Mouse (Mus musculus) thymus, postnatal 14 days (tissue): ENCODE data around the gene Cox4i1.

Source experiments
- DNase-seq: peaks from one replicate; pipeline ENCODE4 v3.0.0; 2021

The Cox4i1 gene

GRCm38 (mm10) chr8:120665726-120666455 lies 2.1 kb upstream of the Cox4i1 start:
- DNase-seq: peak; percentile 42

GRCm38 (mm10) chr8:120666807-120667470 lies 1.1 kb upstream of the Cox4i1 start:
- DNase-seq: no peak

GRCm38 (mm10) chr8:120668374-120668905 lies 418 bp downstream of the Cox4i1 start, which contains the start of gene Emc8:
Gene Emc8, minus strand, starts transcription at chr8:120668573.
- DNase-seq: no peak

GRCm38 (mm10) chr8:120671775-120672174 lies 3.8 kb downstream of the Cox4i1 start:
- no peak for DNase-seq

GRCm38 (mm10) chr8:120672626-120673229 lies 4.7 kb downstream of the Cox4i1 start:
- no peak for DNase-seq

GRCm38 (mm10) chr8:120673298-120673697 lies 5.3 kb downstream of the Cox4i1 start:
- no peak for DNase-seq

- DNase-seq: no peak
Observed at GRCm38 (mm10) chr8:120675718-120676117, 7.7 kb downstream of the Cox4i1 start.

- DNase-seq: peak; percentile 86
Observed at GRCm38 (mm10) chr8:120678447-120678846, 10.4 kb downstream of the Cox4i1 start.

- DNase-seq: no peak
Observed at GRCm38 (mm10) chr8:120679629-120680387, 11.8 kb downstream of the Cox4i1 start.

- DNase-seq: peak; percentile 76
Observed at GRCm38 (mm10) chr8:120680405-120680804, 12.4 kb downstream of the Cox4i1 start.

GRCm38 (mm10) chr8:120681113-120681512 lies 13.1 kb downstream of the Cox4i1 start:
- no peak for DNase-seq

- DNase-seq: peak; percentile 87
Observed at GRCm38 (mm10) chr8:120683602-120684001, 15.6 kb downstream of the Cox4i1 start.

- no peak for DNase-seq
Observed at GRCm38 (mm10) chr8:120684082-120684481, 16.1 kb downstream of the Cox4i1 start.

- no peak for DNase-seq
Observed at GRCm38 (mm10) chr8:120685097-120685496, 17.1 kb downstream of the Cox4i1 start.

- DNase-seq: no peak
Observed at GRCm38 (mm10) chr8:120685591-120685990, 17.6 kb downstream of the Cox4i1 start.

GRCm38 (mm10) chr8:120686051-120686450 lies 18.0 kb downstream of the Cox4i1 start:
- DNase-seq: no peak

- no peak for DNase-seq
Observed at GRCm38 (mm10) chr8:120686576-120686975, 18.6 kb downstream of the Cox4i1 start.

GRCm38 (mm10) chr8:120687786-120688185 lies 19.8 kb downstream of the Cox4i1 start:
- no peak for DNase-seq

- no peak for DNase-seq
Observed at GRCm38 (mm10) chr8:120688511-120688910, 20.5 kb downstream of the Cox4i1 start.

- no peak for DNase-seq
Observed at GRCm38 (mm10) chr8:120692934-120693333, 24.9 kb downstream of the Cox4i1 start.

- no peak for DNase-seq
Observed at GRCm38 (mm10) chr8:120693861-120694493, 26.0 kb downstream of the Cox4i1 start.

- peak; percentile 82 for DNase-seq
Observed at GRCm38 (mm10) chr8:120696401-120697153, 28.6 kb downstream of the Cox4i1 start.
